Mouse (Mus musculus) C2C12 (cell line): ENCODE results near the gene Ppip5k2. TPM values are rescaled to one million over a fixed set of nuclear protein-coding genes. Genes with fewer than 3 reads are reported as not detected.

Experiments
- H3K27me3 ChIP-seq: one replicate; pipeline ENCODE4 v1.6.1; 2011; ENCODE audit not compliant: control insufficient read depth, insufficient read depth, insufficient read length
- H3K36me3 ChIP-seq: one replicate; pipeline ENCODE4 v1.6.1; 2011; ENCODE audit not compliant: control insufficient read depth, insufficient read depth
- H3K4me3 ChIP-seq: one replicate; pipeline ENCODE4 v1.5.1; 2011; ENCODE audit warnings: mild to moderate bottlenecking, control low read depth; ENCODE audit not compliant: poor library complexity, insufficient read depth, severe bottlenecking
- H3K79me2 ChIP-seq: one replicate; pipeline ENCODE4 v1.6.1; 2011; ENCODE audit not compliant: control insufficient read depth, insufficient read depth
- H3K79me3 ChIP-seq: one replicate; pipeline ENCODE4 v1.6.1; 2011; ENCODE audit warnings: low read depth, control low read depth
- H3ac ChIP-seq: one replicate; pipeline ENCODE3; 2011; ENCODE audit warnings: low read depth; ENCODE audit not compliant: control insufficient read depth, insufficient read length
- CEBPB ChIP-seq: IDR thresholded peaks from one replicate; pipeline ENCODE4 v1.6.1; 2011; ENCODE audit warnings: low read depth, mild to moderate bottlenecking, control low read depth, moderate library complexity
- CTCF ChIP-seq: IDR thresholded peaks from one replicate; pipeline ENCODE4 v1.5.1; 2011; ENCODE audit not compliant: control insufficient read depth, insufficient read depth, insufficient read length
- FOSL1 ChIP-seq: IDR thresholded peaks from one replicate; pipeline ENCODE4 v1.8.0; 2011; ENCODE audit warnings: mild to moderate bottlenecking, low read length; ENCODE audit not compliant: poor library complexity, insufficient read depth, severe bottlenecking
- MAX ChIP-seq: IDR thresholded peaks from one replicate; pipeline ENCODE4 v1.6.1; 2011; ENCODE audit warnings: mild to moderate bottlenecking, control low read depth
- MYOD1 ChIP-seq: IDR thresholded peaks from one replicate; pipeline ENCODE4 v1.6.1; 2011; ENCODE audit warnings: low read depth; ENCODE audit not compliant: control insufficient read depth, insufficient read length
- MYOG ChIP-seq: IDR thresholded peaks from one replicate; pipeline ENCODE4 v1.6.1; 2011; ENCODE audit not compliant: control insufficient read depth, insufficient read length; ENCODE audit errors: extremely low read depth
- USF1 ChIP-seq: IDR thresholded peaks from one replicate; pipeline ENCODE4 v1.6.1; 2011; ENCODE audit warnings: low read depth, mild to moderate bottlenecking, control low read depth, moderate library complexity
- polyA plus RNA-seq: library from polyadenylated mRNA; unstranded; fragments of >200 nt; fragmentation: generic; extraction: Trizol; gene quantifications from one replicate; pipeline ENCODE4 v1.2.1, GENCODE M21; 2012; ENCODE audit warnings: missing spikeins

The Ppip5k2 gene
- polyA plus RNA-seq, 1 experiment: 3.8 TPM

DNA sequence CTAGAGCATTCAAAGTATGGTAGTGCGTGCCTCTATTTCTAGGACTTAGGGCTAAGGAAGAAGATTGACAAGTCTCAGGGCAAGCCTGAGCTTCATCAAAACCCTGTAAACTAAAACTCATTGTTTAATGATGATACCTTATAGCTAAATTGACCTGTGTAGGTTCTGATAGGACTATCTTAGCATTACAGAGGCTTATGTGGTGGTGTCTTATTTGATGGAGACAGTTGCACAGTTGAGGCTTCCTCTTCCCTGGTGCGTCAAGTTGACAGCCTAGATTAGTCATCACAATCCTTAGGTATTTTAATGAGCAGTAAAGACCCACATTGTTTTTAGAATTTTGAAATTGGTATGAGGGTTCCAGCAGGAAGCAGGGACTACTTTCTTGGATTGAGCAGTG is 3.8 kb upstream of the Ppip5k2 start:
- no peak for TF ChIP-seq CTCF
- no peak for TF ChIP-seq MYOD1
- no peak for TF ChIP-seq MYOG
- TF ChIP-seq USF1: no peak
- TF ChIP-seq MAX: no peak
- TF ChIP-seq CEBPB: no peak
- no peak for TF ChIP-seq FOSL1
- H3K79me3 ChIP-seq: peaks cover 14% of the 10 kb centered on the region
- H3ac ChIP-seq: no peak overlapping the region
- H3K4me3 ChIP-seq: no peak overlapping the region
- H3K79me2 ChIP-seq: peaks cover 39% of the 10 kb centered on the region
- H3K27me3 ChIP-seq: no peaks in the 10 kb centered on the region
- no peaks in the 10 kb centered on the region for H3K36me3 ChIP-seq

DNA sequence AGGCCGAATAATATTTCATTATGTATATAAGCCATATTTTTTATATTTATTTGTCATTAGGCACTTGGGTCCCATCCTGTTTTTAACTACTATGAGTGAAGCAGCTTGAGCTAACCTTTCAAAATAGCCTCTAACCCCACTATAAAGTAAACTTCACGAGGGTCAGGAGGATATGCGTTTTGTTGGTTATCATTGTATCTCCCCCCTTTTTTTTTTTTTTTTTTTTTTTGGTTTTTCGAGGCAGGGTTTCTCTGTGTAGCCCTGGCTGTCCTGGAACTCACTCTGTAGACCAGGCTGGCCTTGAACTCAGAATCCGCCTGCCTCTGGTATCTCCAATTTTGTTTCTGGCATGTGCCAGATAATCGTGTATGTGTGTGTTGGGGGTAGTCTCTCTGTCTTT is 3.2 kb upstream of the Ppip5k2 start:
- H3ac ChIP-seq: no peak overlapping the region
- no peaks in the 10 kb centered on the region for H3K27me3 ChIP-seq
- no peaks in the 10 kb centered on the region for H3K36me3 ChIP-seq
- TF ChIP-seq FOSL1: no peak
- TF ChIP-seq MYOG: no peak
- TF ChIP-seq CEBPB: no peak
- TF ChIP-seq MAX: no peak
- no peak for TF ChIP-seq USF1
- TF ChIP-seq MYOD1: no peak
- no peak for TF ChIP-seq CTCF
- H3K4me3 ChIP-seq: no peak overlapping the region
- peaks cover 46% of the 10 kb centered on the region for H3K79me2 ChIP-seq
- H3K79me3 ChIP-seq: peaks cover 19% of the 10 kb centered on the region

DNA sequence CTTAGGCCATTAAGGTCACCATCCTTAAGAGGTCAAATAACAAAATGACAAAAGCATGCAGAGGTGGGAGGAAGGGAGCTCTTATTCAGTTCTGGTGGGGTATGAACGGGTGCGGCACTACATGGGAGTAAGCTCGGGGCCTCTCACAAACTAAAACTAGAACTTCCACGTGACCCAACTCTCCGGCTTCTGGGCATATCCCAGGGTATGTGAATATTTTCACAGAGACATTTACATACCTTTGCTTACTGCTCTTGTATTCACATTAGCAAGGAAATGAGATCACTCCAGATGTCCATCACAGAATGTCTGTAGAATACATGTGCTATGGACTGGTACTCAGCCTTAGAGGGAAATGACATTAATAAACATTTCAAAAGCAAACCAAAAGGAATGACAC is 1.5 kb upstream of the Ppip5k2 start:
- no peak overlapping the region for H3ac ChIP-seq
- H3K4me3 ChIP-seq: no peak overlapping the region
- H3K79me2 ChIP-seq: peaks cover 62% of the 10 kb centered on the region
- peaks cover 32% of the 10 kb centered on the region for H3K79me3 ChIP-seq
- H3K27me3 ChIP-seq: no peaks in the 10 kb centered on the region
- H3K36me3 ChIP-seq: no peaks in the 10 kb centered on the region
- no peak for TF ChIP-seq CTCF
- TF ChIP-seq USF1: no peak
- no peak for TF ChIP-seq FOSL1
- TF ChIP-seq MYOD1: no peak
- no peak for TF ChIP-seq MAX
- TF ChIP-seq CEBPB: no peak
- no peak for TF ChIP-seq MYOG

DNA sequence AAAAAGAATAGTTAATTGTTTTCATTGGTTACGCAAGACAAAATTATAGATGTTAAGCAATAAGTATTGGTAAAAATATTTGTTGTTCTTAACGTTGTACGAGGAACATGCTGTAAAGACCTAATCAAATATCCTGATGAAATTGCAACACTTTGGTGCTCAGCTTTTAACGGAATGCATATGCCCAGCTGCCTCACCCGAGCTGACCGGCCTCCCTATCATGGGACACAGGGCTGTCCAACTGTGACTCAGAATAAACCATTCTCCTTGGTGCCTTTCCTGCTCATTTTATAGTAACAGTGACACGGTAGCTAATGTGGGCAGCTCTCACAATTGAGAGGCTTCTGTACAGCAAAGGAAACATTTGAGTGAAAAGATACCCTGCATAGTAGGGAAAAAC is 907 bp upstream of the Ppip5k2 start:
- peaks cover 36% of the 10 kb centered on the region for H3K79me3 ChIP-seq
- H3K79me2 ChIP-seq: peaks cover 68% of the 10 kb centered on the region
- TF ChIP-seq USF1: no peak
- no peak for TF ChIP-seq CEBPB
- no peak for TF ChIP-seq CTCF
- no peak for TF ChIP-seq MAX
- no peak for TF ChIP-seq MYOG
- no peak for TF ChIP-seq MYOD1
- TF ChIP-seq FOSL1: no peak
- H3ac ChIP-seq: no peak overlapping the region
- H3K27me3 ChIP-seq: no peaks in the 10 kb centered on the region
- H3K36me3 ChIP-seq: no peaks in the 10 kb centered on the region
- H3K4me3 ChIP-seq: peak overlapping the region; percentile 93

DNA sequence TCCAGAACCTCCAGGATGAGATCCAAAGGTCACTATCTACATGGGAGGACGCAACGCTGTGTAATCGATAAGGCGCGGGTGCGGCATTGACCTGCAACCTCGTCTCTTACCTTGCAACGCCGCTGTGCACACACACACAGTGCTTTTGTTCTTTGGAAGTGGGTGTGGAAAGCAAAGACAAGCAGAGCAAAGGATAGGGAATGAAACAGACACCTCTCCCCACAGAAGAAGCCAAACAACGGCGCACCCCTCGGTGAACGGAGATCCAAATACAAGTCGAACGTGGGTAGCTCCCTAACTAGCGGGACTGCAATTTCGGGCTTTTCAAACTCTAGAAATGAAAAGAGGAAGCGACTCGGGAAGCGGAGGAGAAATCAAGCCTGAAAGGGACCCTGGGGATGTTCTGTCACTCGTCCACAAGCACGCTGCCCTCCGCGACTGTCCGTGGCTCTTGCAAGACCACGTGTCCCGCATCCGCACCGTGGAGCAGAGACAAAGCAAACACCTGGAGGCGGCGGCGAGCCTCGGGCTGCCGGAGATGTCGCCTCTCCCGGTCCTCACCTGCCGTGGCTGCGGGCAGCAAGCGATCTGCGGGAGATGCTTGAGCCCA is 812 bp downstream of the Ppip5k2 start:
- H3K36me3 ChIP-seq: no peaks in the 10 kb centered on the region
- H3ac ChIP-seq: peak overlapping the region; percentile 95
- no peaks in the 10 kb centered on the region for H3K27me3 ChIP-seq
- peaks cover 85% of the 10 kb centered on the region for H3K79me2 ChIP-seq
- peak overlapping the region; percentile 93 for H3K4me3 ChIP-seq
- no peak for TF ChIP-seq CTCF
- no peak for TF ChIP-seq CEBPB
- no peak for TF ChIP-seq USF1
- TF ChIP-seq MYOD1: no peak
- no peak for TF ChIP-seq MYOG
- no peak for TF ChIP-seq MAX
- no peak for TF ChIP-seq FOSL1
- H3K79me3 ChIP-seq: peaks cover 46% of the 10 kb centered on the region

DNA sequence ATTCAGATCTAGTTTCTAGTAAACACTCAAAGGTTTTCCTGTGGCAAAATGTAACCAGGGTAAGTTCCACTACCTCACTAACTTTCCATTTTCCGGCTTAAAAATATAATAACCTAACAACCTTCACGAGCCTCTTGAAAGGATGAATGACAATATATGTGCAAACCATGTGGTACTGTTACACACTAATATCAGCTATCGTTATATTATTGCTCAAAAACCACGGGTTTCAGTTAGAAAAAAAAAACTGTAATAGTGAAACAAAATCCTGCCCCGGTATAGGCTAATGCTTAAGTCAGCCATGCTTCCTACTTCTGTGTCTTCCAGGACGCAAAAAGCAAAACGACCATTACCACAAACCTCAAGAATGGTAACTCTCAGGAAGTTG is 1.3 kb downstream of the Ppip5k2 start:
- peak overlapping the region; percentile 95 for H3ac ChIP-seq
- H3K36me3 ChIP-seq: no peaks in the 10 kb centered on the region
- H3K27me3 ChIP-seq: no peaks in the 10 kb centered on the region
- TF ChIP-seq MAX: no peak
- no peak for TF ChIP-seq MYOG
- no peak for TF ChIP-seq CEBPB
- no peak for TF ChIP-seq MYOD1
- TF ChIP-seq CTCF: no peak
- TF ChIP-seq FOSL1: no peak
- no peak for TF ChIP-seq USF1
- peaks cover 87% of the 10 kb centered on the region for H3K79me2 ChIP-seq
- peak overlapping the region; percentile 93 for H3K4me3 ChIP-seq
- H3K79me3 ChIP-seq: peaks cover 49% of the 10 kb centered on the region
